Mouse (Mus musculus) neural tube, embryonic 13.5 days (tissue): ENCODE measurements around the gene Nr2f2. TPM values are rescaled to one million over a fixed set of nuclear protein-coding genes. Genes with fewer than 3 reads are reported as not detected.
A peak's percentile ranks its signal among the peaks of the same experiment; 100 is the strongest.

ENCODE experiments used
- ATAC-seq: fragments of 200-750 bp; cut with Nextera tagmentation; 2 replicates; pipeline ENCODE4 v1.8.0; 2017; ENCODE audit warnings: low read depth, mild to moderate bottlenecking, moderate TSS enrichment, moderate library complexity
- H3K27ac ChIP-seq: fragments of 300-500 bp; sonication (generic); replicated peaks from 2 replicates; pipeline ENCODE4 v1.5.1; 2015; ENCODE audit warnings: moderate library complexity, mild to moderate bottlenecking, inconsistent platforms
- H3K27me3 ChIP-seq: fragments of 300-500 bp; sonication (generic); 2 replicates; pipeline ENCODE4 v1.6.1; 2015; ENCODE audit warnings: mild to moderate bottlenecking, inconsistent platforms
- H3K36me3 ChIP-seq: fragments of 300-500 bp; sonication (generic); 2 replicates; pipeline ENCODE4 v1.6.1; 2015; ENCODE audit warnings: mild to moderate bottlenecking, inconsistent platforms
- H3K4me1 ChIP-seq: fragments of 300-500 bp; sonication (generic); replicated peaks from 2 replicates; pipeline ENCODE4 v1.6.1; 2015; ENCODE audit warnings: inconsistent platforms
- H3K4me2 ChIP-seq: fragments of 300-500 bp; sonication (generic); 2 replicates; pipeline ENCODE4 v1.6.1; 2015; ENCODE audit warnings: inconsistent platforms, mild to moderate bottlenecking, moderate library complexity
- H3K4me3 ChIP-seq: fragments of 300-500 bp; sonication (generic); 2 replicates; pipeline ENCODE4 v1.5.1; 2015; ENCODE audit warnings: mild to moderate bottlenecking, inconsistent platforms
- H3K9ac ChIP-seq: fragments of 300-500 bp; sonication (generic); 2 replicates; pipeline ENCODE4 v1.6.1; 2015; ENCODE audit warnings: moderate library complexity, mild to moderate bottlenecking, inconsistent platforms
- H3K9me3 ChIP-seq: fragments of 300-500 bp; sonication (generic); 2 replicates; pipeline ENCODE4 v1.6.1; 2016; ENCODE audit warnings: inconsistent platforms
- WGBS: fragments of 180-500 bp; shearing (Covaris S2); methylation state at CpG from one replicate; pipeline ENCODE4 v1.1.7; 2015; 5-methylcytosine and 5-hydroxymethylcytosine counted together
- polyA plus RNA-seq: library from polyadenylated mRNA; unstranded; fragments of >200 nt; fragmentation: Nextera tagmentation; extraction: Ambion mirVana; gene quantifications from 2 replicates; pipeline ENCODE4 v1.2.1, GENCODE M21; 2015

Gene Nr2f2
- polyA plus RNA-seq, 1 experiment from 2014 or later: 85.5 TPM

- H3K4me3 ChIP-seq: no peak overlapping the region
- 11% methylated on average over 10 of the region's 10 CpGs for WGBS
- H3K27ac ChIP-seq: no peak overlapping the region
- ATAC-seq: no peak
- H3K9me3 ChIP-seq: no peaks in the 10 kb centered on the region
- peaks cover 29% of the 10 kb centered on the region for H3K4me1 ChIP-seq
- no peak overlapping the region for H3K9ac ChIP-seq
- H3K27me3 ChIP-seq: peaks cover 98% of the 10 kb centered on the region
- H3K4me2 ChIP-seq: no peak overlapping the region
- no peaks in the 10 kb centered on the region for H3K36me3 ChIP-seq
Observed at GRCm38 (mm10) chr7:70328206-70329036, 38.1 kb downstream of the Nr2f2 start.

- H3K36me3 ChIP-seq: no peaks in the 10 kb centered on the region
Observed at GRCm38 (mm10) chr7:70327191-70327590, 39.3 kb downstream of the Nr2f2 start.

GRCm38 (mm10) chr7:70326176-70327035, 40.1 kb downstream of the Nr2f2 start:
- Histone ChIP-seq H3K27ac (no peak overlapping the region), H3K4me3 (no peak overlapping the region), H3K4me2 (peak overlapping the region; percentile 15; the same call in 1 of the 2 replicates), H3K9me3 (no peaks in the 10 kb centered on the region), H3K9ac (no peak overlapping the region), H3K36me3 (no peaks in the 10 kb centered on the region), H3K4me1 (peaks cover 15% of the 10 kb centered on the region), H3K27me3 (peaks cover 98% of the 10 kb centered on the region)
- ATAC-seq: no peak
- WGBS: 2% methylated on average over 21 of the region's 21 CpGs

More at GRCm38 (mm10) chr7:70327191-70327590, 39.3 kb downstream of the Nr2f2 start:
- H3K27me3 ChIP-seq: peaks cover 98% of the 10 kb centered on the region
- peaks cover 23% of the 10 kb centered on the region for H3K4me1 ChIP-seq
- no peak overlapping the region for H3K4me2 ChIP-seq
- 11% methylated on average over 2 of the region's 2 CpGs for WGBS
- H3K4me3 ChIP-seq: no peak overlapping the region
- ATAC-seq: no peak
- no peak overlapping the region for H3K9ac ChIP-seq
- no peak overlapping the region for H3K27ac ChIP-seq
- H3K9me3 ChIP-seq: no peaks in the 10 kb centered on the region

- H3K4me3 ChIP-seq: no peak overlapping the region
- 1% methylated on average over 18 of the region's 18 CpGs for WGBS
- no peak overlapping the region for H3K27ac ChIP-seq
- ATAC-seq: no peak
- no peak overlapping the region for H3K9ac ChIP-seq
- no peaks in the 10 kb centered on the region for H3K36me3 ChIP-seq
- H3K9me3 ChIP-seq: no peaks in the 10 kb centered on the region
- H3K4me1 ChIP-seq: peaks cover 6% of the 10 kb centered on the region
- H3K27me3 ChIP-seq: peaks cover 95% of the 10 kb centered on the region
- peak overlapping the region; percentile 15 for H3K4me2 ChIP-seq
Observed at GRCm38 (mm10) chr7:70325381-70325780, 41.2 kb downstream of the Nr2f2 start.

- no peak overlapping the region for H3K9ac ChIP-seq
- H3K4me1 ChIP-seq: peaks cover 6% of the 10 kb centered on the region
- peaks cover 95% of the 10 kb centered on the region for H3K27me3 ChIP-seq
- no peak overlapping the region for H3K27ac ChIP-seq
- no peak overlapping the region for H3K4me2 ChIP-seq
- no peaks in the 10 kb centered on the region for H3K36me3 ChIP-seq
- ATAC-seq: no peak
- no peaks in the 10 kb centered on the region for H3K9me3 ChIP-seq
- H3K4me3 ChIP-seq: no peak overlapping the region
- 13% methylated on average over 5 of the region's 5 CpGs for WGBS
Observed at GRCm38 (mm10) chr7:70324541-70324940, 42.0 kb downstream of the Nr2f2 start.

- H3K27ac ChIP-seq: no peak overlapping the region
- WGBS: 7% methylated on average over 9 of the region's 9 CpGs
- no peak for ATAC-seq
- peaks cover 92% of the 10 kb centered on the region for H3K27me3 ChIP-seq
- H3K4me3 ChIP-seq: no peak overlapping the region
- no peaks in the 10 kb centered on the region for H3K36me3 ChIP-seq
- peaks cover 6% of the 10 kb centered on the region for H3K4me1 ChIP-seq
- no peaks in the 10 kb centered on the region for H3K9me3 ChIP-seq
- H3K9ac ChIP-seq: no peak overlapping the region
- H3K4me2 ChIP-seq: no peak overlapping the region
Observed at GRCm38 (mm10) chr7:70324041-70324440, 42.5 kb downstream of the Nr2f2 start.

- ATAC-seq: no peak
Observed at GRCm38 (mm10) chr7:70305716-70306115, 60.8 kb downstream of the Nr2f2 start.

GRCm38 (mm10) chr7:70304426-70304825, 62.1 kb downstream of the Nr2f2 start:
- Histone ChIP-seq H3K4me1 (no peaks in the 10 kb centered on the region), H3K4me2 (no peak overlapping the region), H3K36me3 (no peaks in the 10 kb centered on the region), H3K9ac (no peak overlapping the region), H3K9me3 (no peaks in the 10 kb centered on the region), H3K27me3 (peaks cover 6% of the 10 kb centered on the region; the same call in 1 of the 2 replicates), H3K4me3 (no peak overlapping the region), H3K27ac (no peak overlapping the region)
- no peak for ATAC-seq

More at GRCm38 (mm10) chr7:70305716-70306115, 60.8 kb downstream of the Nr2f2 start:
- H3K4me1 ChIP-seq: no peaks in the 10 kb centered on the region
- H3K27ac ChIP-seq: no peak overlapping the region
- no peak overlapping the region for H3K4me2 ChIP-seq
- WGBS: 66% methylated on average over 7 of the region's 7 CpGs
- H3K4me3 ChIP-seq: no peak overlapping the region
- no peak overlapping the region for H3K9ac ChIP-seq
- no peaks in the 10 kb centered on the region for H3K36me3 ChIP-seq
- no peaks in the 10 kb centered on the region for H3K9me3 ChIP-seq
- H3K27me3 ChIP-seq: peaks cover 6% of the 10 kb centered on the region; the same call in 1 of the 2 replicates
